Mouse (Mus musculus): Measurements from ENCODE around the gene Pik3ip1.

GRCm38 (mm10) chr11:3288521-3289301 is 41.5 kb upstream of the Pik3ip1 start, which contains the start of gene Patz1:
- TF ChIP-seq CTCF (IDR thresholded peaks at IDR 0.05; ENCODE audit: low read depth): no peak
- TF ChIP-seq EP300 (IDR thresholded peaks at IDR 0.05; ENCODE audit: low read depth): no peak
